Mouse (Mus musculus) megakaryocyte, embryonic 14.5 days (primary cell): ENCODE data around the gene Rufy3. TPM values are rescaled to one million over a fixed set of nuclear protein-coding genes. Genes with fewer than 3 reads are reported as not detected.

ENCODE experiments used
- H3K27me3 ChIP-seq: replicated peaks from 2 replicates; pipeline ENCODE3; 2012; ENCODE audit warnings: inconsistent platforms
- H3K36me3 ChIP-seq: replicated peaks from 2 replicates; pipeline ENCODE3; 2012; ENCODE audit warnings: low read length, inconsistent platforms, mixed read lengths
- H3K4me1 ChIP-seq: 2 replicates; pipeline ENCODE4 v1.6.1; 2012; ENCODE audit warnings: inconsistent platforms
- H3K4me3 ChIP-seq: replicated peaks from 2 replicates; pipeline ENCODE3; 2012; ENCODE audit warnings: moderate library complexity, mild to moderate bottlenecking, inconsistent platforms
- H3K9me3 ChIP-seq: 2 replicates; pipeline ENCODE4 v1.6.1; 2012; ENCODE audit warnings: inconsistent platforms
- FLI1 ChIP-seq: IDR thresholded peaks from 2 replicates; pipeline ENCODE4 v1.6.1; 2012; ENCODE audit warnings: low read length, inconsistent platforms, mixed read lengths
- GATA1 ChIP-seq: IDR thresholded peaks from 3 replicates; pipeline ENCODE4 v1.6.1; 2012; ENCODE audit warnings: mixed read lengths, low read length, inconsistent platforms, borderline replicate concordance
- polyA plus RNA-seq: library from polyadenylated mRNA; stranded (reverse); fragments of >175 nt; gene quantifications from 2 replicates; pipeline ENCODE4 v1.2.3, GENCODE M21; 2012; ENCODE audit warnings: low replicate concordance; ENCODE audit not compliant: insufficient read depth

The Rufy3 gene
- polyA plus RNA-seq, 1 experiment, result 3.1 TPM

DNA sequence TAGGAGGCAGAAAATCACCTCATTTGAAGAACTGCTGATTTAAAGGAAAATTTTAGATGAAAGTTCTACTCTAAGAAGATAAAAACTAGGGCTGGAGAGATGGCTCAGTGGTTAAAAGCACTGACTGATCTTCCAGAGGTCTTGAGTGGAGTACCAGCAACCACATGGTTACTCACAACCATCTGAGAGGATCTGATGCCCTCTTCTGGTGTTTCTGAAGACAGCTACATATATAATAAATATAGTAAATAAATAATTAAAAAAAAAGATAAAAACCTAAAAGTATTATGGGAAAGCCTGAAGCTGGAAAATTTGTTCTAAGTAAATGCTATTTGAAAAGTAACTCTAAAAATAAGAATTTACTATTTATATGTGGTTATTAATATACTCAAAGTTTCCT lies 128.2 kb downstream of the Rufy3 start:
- Histone ChIP-seq H3K27me3 (peaks cover 3% of the 10 kb centered on the region), H3K4me1 (peaks cover 16% of the 10 kb centered on the region), H3K9me3 (no peaks in the 10 kb centered on the region), H3K4me3 (no peak overlapping the region), H3K36me3 (no peaks in the 10 kb centered on the region)
- TF ChIP-seq GATA1 (no peak), FLI1 (no peak)

DNA sequence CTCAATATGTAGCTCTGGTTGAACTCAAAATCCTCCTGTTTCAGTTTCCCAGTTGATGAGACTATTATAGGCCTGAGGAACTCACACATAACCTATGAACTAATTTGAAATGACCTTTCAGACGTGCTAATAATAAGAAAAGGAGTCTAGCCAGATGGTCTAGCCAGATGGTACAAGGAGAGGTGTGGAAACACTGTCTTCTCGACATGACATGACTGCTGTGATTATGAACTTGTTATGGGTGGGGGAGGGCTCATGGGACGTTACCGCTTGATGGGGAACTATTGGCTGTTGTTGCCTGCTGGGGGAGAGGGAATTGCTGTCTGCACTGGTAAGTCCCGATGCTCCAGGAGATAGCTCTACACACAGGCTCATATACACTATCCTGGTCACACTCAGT lies 132.5 kb downstream of the Rufy3 start:
- Histone ChIP-seq H3K4me3 (no peak overlapping the region), H3K36me3 (no peaks in the 10 kb centered on the region)
- TF ChIP-seq GATA1 (no peak), FLI1 (no peak)

DNA sequence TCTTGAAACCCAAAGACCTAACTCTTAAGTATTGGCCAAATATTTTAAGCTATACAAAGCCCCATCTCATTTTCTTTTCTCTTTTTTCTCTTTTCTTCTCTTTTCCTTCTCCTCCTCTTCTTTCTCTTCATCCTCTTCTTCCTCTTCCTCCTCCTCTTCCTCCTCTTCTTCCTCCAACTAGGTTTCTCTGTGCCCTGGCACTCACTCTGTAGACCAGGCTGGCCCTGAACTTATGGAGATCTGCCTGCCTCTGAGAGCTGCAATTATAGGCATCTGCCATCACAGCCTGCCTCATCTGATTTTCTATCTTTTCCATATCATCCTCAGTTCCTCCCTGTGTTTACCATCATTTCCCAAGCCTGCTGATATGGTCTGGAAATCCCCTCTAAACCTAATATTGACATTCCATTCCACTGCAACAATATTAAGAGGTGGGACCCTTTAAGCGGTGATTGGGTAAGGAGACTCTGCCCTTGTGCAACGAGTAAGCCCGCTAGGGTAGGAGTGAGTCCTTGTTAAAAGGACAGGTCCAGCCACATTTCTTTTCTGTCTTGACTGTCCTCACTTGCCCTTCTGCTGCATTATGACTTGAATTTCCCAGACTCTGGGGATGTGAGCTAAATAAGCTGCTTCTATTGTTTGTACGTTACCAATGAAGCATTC lies 134.5 kb downstream of the Rufy3 start:
- H3K27me3 ChIP-seq, result peaks cover 9% of the 10 kb centered on the region
- TF ChIP-seq FLI1, result no peak
- TF ChIP-seq GATA1, result no peak
- peaks cover 4% of the 10 kb centered on the region; the same call in 1 of the 2 replicates for H3K4me1 ChIP-seq
- no peaks in the 10 kb centered on the region for H3K9me3 ChIP-seq
- H3K36me3 ChIP-seq, result no peaks in the 10 kb centered on the region
- no peak overlapping the region for H3K4me3 ChIP-seq

More for the DNA sequence above, 132.5 kb downstream of the Rufy3 start:
- Histone ChIP-seq H3K4me1 (no peaks in the 10 kb centered on the region), H3K27me3 (peaks cover 9% of the 10 kb centered on the region), H3K9me3 (no peaks in the 10 kb centered on the region)

Other genes with a start within 250 kb of the Rufy3 start
- gene Prol1, start 247.7 kb upstream of the Rufy3 start, polyA plus RNA-seq, result not detected in 2 replicates
- not detected in 2 replicates for gene Amtn, start 188.9 kb upstream of the Rufy3 start, polyA plus RNA-seq
- not detected in 2 replicates for gene Ambn, start 109.0 kb upstream of the Rufy3 start, polyA plus RNA-seq
- gene Enam, start 77.1 kb upstream of the Rufy3 start, polyA plus RNA-seq, result not detected in 2 replicates
- gene Jchain, start 37.1 kb upstream of the Rufy3 start, polyA plus RNA-seq, result not detected in 2 replicates
- 6.4 and 54.3 TPM in 2 replicates for gene Utp3, start 10.6 kb upstream of the Rufy3 start, polyA plus RNA-seq
- gene Grsf1, start 111.1 kb downstream of the Rufy3 start, polyA plus RNA-seq, result 15.9 and 41.9 TPM in 2 replicates
- gene Mob1b, start 155.8 kb downstream of the Rufy3 start, polyA plus RNA-seq, result 20.8 and 22.0 TPM in 2 replicates
- gene Dck, start 200.0 kb downstream of the Rufy3 start, polyA plus RNA-seq, result 1.5 and 2.0 TPM in 2 replicates